Mouse (Mus musculus) lung, adult 2 months (tissue): ENCODE results near the gene Skap1.

Source experiments
- CTCF ChIP-seq: fragments of 200-500 bp; IDR thresholded peaks from 2 replicates; pipeline ENCODE4 v1.5.1; 2011; ENCODE audit warnings: mild to moderate bottlenecking, low read length, control low read depth; ENCODE audit not compliant: insufficient read depth
- POLR2A ChIP-seq: fragments of 200-500 bp; IDR thresholded peaks from 2 replicates; pipeline ENCODE4 v1.6.1; 2011; ENCODE audit warnings: low read depth, mild to moderate bottlenecking, control low read depth, low read length, borderline replicate concordance; ENCODE audit errors: extremely low read depth

DNA sequence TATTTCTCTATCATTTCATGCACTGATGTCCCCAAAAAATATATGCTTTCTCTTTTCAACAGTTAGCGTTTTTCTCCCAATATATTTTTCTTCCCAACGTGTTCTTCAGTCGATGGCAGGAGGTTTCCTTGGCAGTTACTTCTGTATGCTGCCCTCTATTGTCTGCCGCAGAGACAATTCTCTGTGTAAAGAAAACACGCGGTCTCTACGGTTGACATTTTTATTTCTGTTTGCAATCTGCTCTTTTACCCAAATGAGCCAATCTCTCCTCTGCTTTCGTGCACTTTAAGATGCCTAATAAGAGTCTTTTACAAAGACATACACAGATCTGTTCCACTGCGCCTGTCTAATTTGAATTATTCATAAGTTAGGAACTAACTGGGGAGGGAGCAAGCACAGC is 265.1 kb downstream of the Skap1 start:
- TF ChIP-seq CTCF (no peak), POLR2A (no peak)
